Mouse (Mus musculus) G1E (cell line): ENCODE data around the gene Rnf220. TPM values are rescaled to one million over a fixed set of nuclear protein-coding genes. Genes with fewer than 3 reads are reported as not detected.

ENCODE experiments used
- ATAC-seq: 2 replicates; pipeline ENCODE4 v1.8.0; 2016; ENCODE audit warnings: mild to moderate bottlenecking; ENCODE audit not compliant: insufficient number of reproducible peaks, poor library complexity, low FRiP score, severe bottlenecking; ENCODE audit errors: extremely low read depth
- DNase-seq: peaks from one replicate; pipeline ENCODE4 v3.0.0; 2012; ENCODE audit warnings: low spot score
- H3K27me3 ChIP-seq: 2 replicates; pipeline ENCODE4 v1.6.1; 2012; ENCODE audit warnings: mild to moderate bottlenecking, low read length, inconsistent platforms; ENCODE audit not compliant: insufficient read depth
- H3K36me3 ChIP-seq: replicated peaks from 2 replicates; pipeline ENCODE3; 2012; ENCODE audit warnings: mild to moderate bottlenecking, inconsistent platforms
- H3K4me1 ChIP-seq: 2 replicates; pipeline ENCODE4 v1.6.1; 2012; ENCODE audit warnings: low read depth, low read length, inconsistent platforms, mixed read lengths; ENCODE audit not compliant: insufficient read depth
- H3K4me3 ChIP-seq: 2 replicates; pipeline ENCODE4 v1.5.1; 2012; ENCODE audit warnings: low read depth, mild to moderate bottlenecking, inconsistent platforms, low read length, moderate library complexity, mixed read lengths
- H3K9me3 ChIP-seq: replicated peaks from 2 replicates; pipeline ENCODE4 v1.6.1; 2012; ENCODE audit warnings: inconsistent platforms
- CTCF ChIP-seq: IDR thresholded peaks from 2 replicates; pipeline ENCODE4 v1.5.1; 2012; ENCODE audit warnings: low read depth, low read length, inconsistent platforms, mixed read lengths
- GATA1 ChIP-seq: IDR thresholded peaks from 2 replicates; pipeline ENCODE4 v1.6.1; 2012; ENCODE audit warnings: borderline replicate concordance, low read length, inconsistent platforms, mixed read lengths
- GATA2 ChIP-seq: IDR thresholded peaks from 2 replicates; pipeline ENCODE4 v1.6.1; 2012; ENCODE audit warnings: low read depth, low read length, inconsistent platforms, borderline replicate concordance
- POLR2AphosphoS5 ChIP-seq: IDR thresholded peaks from 2 replicates; pipeline ENCODE4 v1.6.1; 2012; ENCODE audit warnings: low read depth, low read length, inconsistent platforms; ENCODE audit not compliant: insufficient replicate concordance
- TAL1 ChIP-seq: conservative IDR thresholded peaks from 2 replicates; pipeline ENCODE4 v1.6.1; 2012; ENCODE audit warnings: low read depth, low read length, inconsistent platforms, mixed read lengths
- polyA plus RNA-seq: library from polyadenylated mRNA; stranded (reverse); fragments of >175 nt; gene quantifications from 2 replicates; pipeline ENCODE4 v1.2.3, GENCODE M21; 2012
- total RNA-seq, 2 experiments: library from RNA; stranded (forward) in 1 of 2; stranded (reverse) in 1 of 2; fragments of 200-1000 nt in 1 of 2; fragments of >200 nt in 1 of 2; fragmentation: Nextera tagmentation in 1 of 2; gene quantifications; 2 replicates each; pipeline ENCODE4 v1.2.3; 2014 to 2017

The Rnf220 gene
- total and polyA plus RNA-seq, 3 experiments = 87.7 to 113 (median 88.7) TPM

- no peak for ATAC-seq
- no peaks in the 10 kb centered on the region for H3K9me3 ChIP-seq
- TF ChIP-seq GATA2 (no peak), GATA1 (no peak), CTCF (no peak), TAL1 (no peak), POLR2AphosphoS5 (no peak)
Observed at GRCm38 (mm10) chr4:117359803-117360382, 137.0 kb downstream of the Rnf220 start.

GRCm38 (mm10) chr4:117357917-117358316 lies 138.9 kb downstream of the Rnf220 start:
- H3K9me3 ChIP-seq = no peaks in the 10 kb centered on the region
- TF ChIP-seq POLR2AphosphoS5 = no peak
- no peak for TF ChIP-seq GATA2
- no peak for TF ChIP-seq CTCF
- no peak for TF ChIP-seq TAL1
- no peak for TF ChIP-seq GATA1
- H3K4me3 ChIP-seq = no peak overlapping the region
- ATAC-seq (no peak), DNase-seq (no peak)
- H3K36me3 ChIP-seq = no peaks in the 10 kb centered on the region
- no peaks in the 10 kb centered on the region for H3K4me1 ChIP-seq
- H3K27me3 ChIP-seq = peaks cover 28% of the 10 kb centered on the region

More at GRCm38 (mm10) chr4:117359803-117360382, 137.0 kb downstream of the Rnf220 start:
- Histone ChIP-seq H3K36me3 (no peaks in the 10 kb centered on the region), H3K4me1 (no peaks in the 10 kb centered on the region), H3K27me3 (peaks cover 29% of the 10 kb centered on the region), H3K4me3 (no peak overlapping the region)
- no peak for DNase-seq

DNA sequence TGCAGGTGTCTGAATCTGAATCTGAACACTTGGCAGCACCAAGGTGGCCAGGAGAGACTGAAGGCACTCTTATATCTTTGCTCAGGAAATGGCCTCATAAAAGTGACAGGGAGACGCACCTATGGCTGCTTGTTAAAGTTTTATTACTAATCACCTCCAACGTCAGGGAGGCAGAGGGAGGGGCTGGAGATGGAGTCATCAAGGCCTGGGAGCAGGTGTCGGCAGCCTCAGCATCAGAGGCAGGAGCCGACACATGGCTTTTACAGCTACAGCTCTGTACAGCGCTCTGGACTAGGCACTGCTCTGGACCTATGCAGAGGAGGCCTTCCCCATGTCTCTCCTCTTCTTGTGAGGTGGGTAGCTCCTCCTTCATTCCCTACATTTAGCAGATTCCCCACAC lies 139.7 kb downstream of the Rnf220 start:
- H3K4me3 ChIP-seq = no peak overlapping the region
- no peaks in the 10 kb centered on the region for H3K4me1 ChIP-seq
- peaks cover 28% of the 10 kb centered on the region for H3K27me3 ChIP-seq
- H3K36me3 ChIP-seq = no peaks in the 10 kb centered on the region
- ATAC-seq = no peak
- no peak for DNase-seq
- no peaks in the 10 kb centered on the region for H3K9me3 ChIP-seq
- TF ChIP-seq CTCF (no peak), TAL1 (no peak)

DNA sequence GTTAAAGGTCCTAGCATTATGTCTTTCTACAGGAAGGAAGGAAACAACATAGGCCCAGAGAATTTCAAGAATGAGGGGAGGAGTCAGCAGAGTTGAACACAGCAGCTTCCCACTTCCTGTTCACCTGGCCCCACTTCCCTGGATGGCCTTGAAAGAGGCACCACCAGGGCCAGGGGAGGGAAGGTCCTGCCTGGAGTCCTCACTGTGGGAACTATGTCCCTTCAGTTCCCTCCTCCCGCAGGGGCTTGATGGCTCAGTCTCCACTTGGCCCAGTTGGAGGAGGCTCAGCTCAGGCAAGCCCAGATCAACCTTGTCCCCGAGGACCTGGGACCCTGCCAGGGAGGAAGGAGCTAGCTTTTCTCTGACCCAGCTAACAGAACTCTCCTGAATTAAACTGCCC lies 140.6 kb downstream of the Rnf220 start:
- ATAC-seq (no peak), DNase-seq (no peak)
- Histone ChIP-seq H3K9me3 (no peaks in the 10 kb centered on the region), H3K27me3 (peaks cover 28% of the 10 kb centered on the region), H3K36me3 (no peaks in the 10 kb centered on the region), H3K4me3 (no peak overlapping the region), H3K4me1 (no peaks in the 10 kb centered on the region)
- no peak for TF ChIP-seq GATA1
- TF ChIP-seq GATA2 = no peak
- no peak for TF ChIP-seq POLR2AphosphoS5
- no peak for TF ChIP-seq CTCF

- Histone ChIP-seq H3K4me3 (no peak overlapping the region), H3K36me3 (no peaks in the 10 kb centered on the region), H3K9me3 (no peaks in the 10 kb centered on the region), H3K27me3 (peaks cover 16% of the 10 kb centered on the region), H3K4me1 (no peaks in the 10 kb centered on the region)
- TF ChIP-seq POLR2AphosphoS5 = no peak
- no peak for TF ChIP-seq GATA2
- no peak for TF ChIP-seq CTCF
- no peak for TF ChIP-seq TAL1
- DNase-seq = no peak
- ATAC-seq = no peak
Observed at GRCm38 (mm10) chr4:117354651-117355050, 142.2 kb downstream of the Rnf220 start.

- Histone ChIP-seq H3K4me3 (no peak overlapping the region), H3K36me3 (no peaks in the 10 kb centered on the region), H3K4me1 (no peaks in the 10 kb centered on the region), H3K9me3 (no peaks in the 10 kb centered on the region), H3K27me3 (peaks cover 12% of the 10 kb centered on the region)
- TF ChIP-seq POLR2AphosphoS5 (no peak), GATA2 (no peak), GATA1 (no peak), TAL1 (no peak), CTCF (no peak)
- no peak for ATAC-seq
- DNase-seq = no peak
Observed at GRCm38 (mm10) chr4:117352957-117353356, 143.9 kb downstream of the Rnf220 start.

DNA sequence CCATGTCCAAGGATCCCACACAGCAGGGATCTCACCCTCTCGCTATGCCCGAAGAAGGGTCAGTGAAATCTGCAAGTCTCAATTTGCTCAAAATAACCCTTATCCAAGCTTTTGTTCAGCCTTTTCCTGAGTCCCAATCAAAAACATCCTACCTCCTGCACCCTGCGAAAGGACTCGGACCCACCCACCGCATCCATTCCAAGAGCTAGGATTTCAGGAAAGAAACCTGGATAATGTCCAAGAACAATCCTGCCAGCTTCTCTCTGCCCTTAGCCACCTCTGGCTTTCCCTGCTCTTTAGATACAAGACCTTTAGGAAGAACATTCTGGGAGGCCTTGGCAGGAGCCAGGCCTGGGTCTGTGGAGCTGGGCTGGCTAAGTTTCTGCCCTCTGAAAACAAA lies 144.8 kb downstream of the Rnf220 start:
- no peak for DNase-seq
- no peak for ATAC-seq
- Histone ChIP-seq H3K9me3 (no peaks in the 10 kb centered on the region), H3K36me3 (no peaks in the 10 kb centered on the region), H3K27me3 (peaks cover 10% of the 10 kb centered on the region), H3K4me1 (no peaks in the 10 kb centered on the region), H3K4me3 (no peak overlapping the region)
- TF ChIP-seq CTCF (no peak), POLR2AphosphoS5 (no peak), GATA1 (no peak), GATA2 (no peak), TAL1 (no peak)
